Mouse (Mus musculus) thymus, postnatal 10 days (tissue): ENCODE results near the gene Dok1.

Experiments
- DNase-seq, 2 experiments: peaks; one replicate each; pipeline ENCODE4 v3.0.0; 2021; ENCODE audit warnings: low spot score in 2 of 2

Dok1 gene

GRCm38 (mm10) chr6:83014482-83015466 lies 18.5 kb downstream of the Dok1 start:
- DNase-seq, result no peak

- DNase-seq, result no peak
Measured at GRCm38 (mm10) chr6:83013444-83013843, 19.8 kb downstream of the Dok1 start.

GRCm38 (mm10) chr6:83011756-83012155 lies 21.5 kb downstream of the Dok1 start:
- DNase-seq, result no peak

- no peak for DNase-seq
Measured at GRCm38 (mm10) chr6:83011255-83011654, 22.0 kb downstream of the Dok1 start.

- no peak for DNase-seq
Measured at GRCm38 (mm10) chr6:83010010-83010409, 23.3 kb downstream of the Dok1 start.

- DNase-seq, result no peak
Measured at GRCm38 (mm10) chr6:83008659-83009058, 24.6 kb downstream of the Dok1 start.

- no peak for DNase-seq
Measured at GRCm38 (mm10) chr6:83006114-83006513, 27.2 kb downstream of the Dok1 start.

- DNase-seq, result no peak
Measured at GRCm38 (mm10) chr6:83005444-83006011, 27.7 kb downstream of the Dok1 start.

GRCm38 (mm10) chr6:83004872-83005271 lies 28.4 kb downstream of the Dok1 start:
- no peak for DNase-seq

GRCm38 (mm10) chr6:83004309-83004708 lies 29.0 kb downstream of the Dok1 start:
- no peak for DNase-seq

GRCm38 (mm10) chr6:83003850-83004249 lies 29.4 kb downstream of the Dok1 start:
- DNase-seq, result no peak

GRCm38 (mm10) chr6:83003082-83003481 lies 30.2 kb downstream of the Dok1 start:
- DNase-seq, result no peak

- no peak for DNase-seq
Measured at GRCm38 (mm10) chr6:82999986-83000385, 33.3 kb downstream of the Dok1 start.

- peak in 1 of 2 experiments; percentile 15 for DNase-seq
Measured at GRCm38 (mm10) chr6:82998326-82998725, 34.9 kb downstream of the Dok1 start.

GRCm38 (mm10) chr6:82997511-82998102 lies 35.7 kb downstream of the Dok1 start:
- DNase-seq, result no peak

GRCm38 (mm10) chr6:82996740-82997315 lies 36.4 kb downstream of the Dok1 start:
- DNase-seq, result peak; percentile 79 to 89

- DNase-seq, result no peak
Measured at GRCm38 (mm10) chr6:82994372-82994771, 38.9 kb downstream of the Dok1 start.

- no peak for DNase-seq
Measured at GRCm38 (mm10) chr6:82993696-82994095, 39.6 kb downstream of the Dok1 start.

- no peak for DNase-seq
Measured at GRCm38 (mm10) chr6:82987411-82987971, 45.8 kb downstream of the Dok1 start.
